Mouse (Mus musculus): ENCODE measurements around the gene Rpl36a. TPM values are rescaled to one million over a fixed set of nuclear protein-coding genes. Genes with fewer than 3 reads are reported as not detected.

The Rpl36a gene
- polyA plus RNA-seq, 1 experiment = 1,272 TPM

DNA sequence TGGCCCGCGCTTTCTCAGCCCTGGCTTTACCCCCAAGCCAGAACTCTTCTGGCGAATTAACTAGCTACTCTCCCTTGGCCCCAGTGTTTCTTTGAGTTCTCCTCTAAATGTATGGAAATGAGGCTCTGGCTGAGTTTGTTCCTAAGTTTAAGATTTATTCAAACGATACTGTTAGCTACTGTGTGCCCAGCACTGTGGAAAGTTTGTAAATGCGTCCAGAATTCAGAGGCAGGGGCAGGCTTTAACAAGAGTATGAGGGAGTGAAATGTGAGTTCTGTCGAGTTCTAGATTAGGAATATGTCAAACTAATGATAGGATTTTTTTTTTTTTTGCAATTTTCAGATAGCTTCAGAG lies 43.5 kb upstream of the Rpl36a start:
- Histone ChIP-seq H3K4me2 (ENCODE audit: low read depth) (peak overlapping the region; percentile 62), H3K4me3 (peak overlapping the region; percentile 66), H3K79me2 (ENCODE audit: control insufficient read depth, insufficient read depth) (peaks cover 24% of the 10 kb centered on the region), H3ac (ENCODE audit: control insufficient read depth, insufficient read length) (peak overlapping the region; percentile 89), H3K36me3 (ENCODE audit: control insufficient read depth, insufficient read depth) (no peaks in the 10 kb centered on the region), H3K27me3 (ENCODE audit: control insufficient read depth, insufficient read depth, insufficient read length) (no peaks in the 10 kb centered on the region)
- no peak for TF ChIP-seq TCF3 (IDR thresholded peaks at IDR 0.05; ENCODE audit: insufficient read length, low read depth)
- no peak for TF ChIP-seq SRF (IDR thresholded peaks at IDR 0.05; ENCODE audit: control insufficient read depth, insufficient read length, low read depth)
- no peak for TF ChIP-seq MYOD1 (IDR thresholded peaks at IDR 0.05; ENCODE audit: control insufficient read depth in 1 of 3, insufficient read length in 2 of 3, low read depth in 2 of 3)
- no peak for TF ChIP-seq REST (IDR thresholded peaks at IDR 0.05; ENCODE audit: insufficient read depth, insufficient read length)
- no peak for TF ChIP-seq E2F4 (IDR thresholded peaks at IDR 0.05; ENCODE audit: insufficient read depth)

- Histone ChIP-seq H3K27me3 (ENCODE audit: control insufficient read depth, insufficient read depth, insufficient read length) (no peaks in the 10 kb centered on the region), H3K4me2 (ENCODE audit: low read depth) (no peak overlapping the region), H3ac (ENCODE audit: control insufficient read depth, insufficient read length) (no peak overlapping the region), H3K4me3 (no peak overlapping the region), H3K79me2 (ENCODE audit: control insufficient read depth, insufficient read depth) (no peaks in the 10 kb centered on the region), H3K36me3 (ENCODE audit: control insufficient read depth, insufficient read depth) (no peaks in the 10 kb centered on the region)
- TF ChIP-seq TCF12 (IDR thresholded peaks at IDR 0.05; ENCODE audit: insufficient read depth, poor library complexity, severe bottlenecking) (no peak), POLR2AphosphoS2 (IDR thresholded peaks at IDR 0.05; ENCODE audit: insufficient read length, low read depth) (no peak), TCF3 (IDR thresholded peaks at IDR 0.05; ENCODE audit: insufficient read length, low read depth) (no peak), CEBPB (IDR thresholded peaks at IDR 0.05; ENCODE audit: insufficient read depth, poor library complexity, severe bottlenecking) (no peak), USF1 (IDR thresholded peaks at IDR 0.05; ENCODE audit: low read depth) (no peak), E2F4 (IDR thresholded peaks at IDR 0.05; ENCODE audit: insufficient read depth) (no peak), MAX (IDR thresholded peaks at IDR 0.05; ENCODE audit: low read depth) (no peak), POLR2A (IDR thresholded peaks at IDR 0.05; ENCODE audit: insufficient read length, low read depth) (no peak), SRF (IDR thresholded peaks at IDR 0.05; ENCODE audit: control insufficient read depth, insufficient read length, low read depth) (no peak), REST (IDR thresholded peaks at IDR 0.05; ENCODE audit: insufficient read depth, insufficient read length) (no peak), MYOD1 (IDR thresholded peaks at IDR 0.05; ENCODE audit: control insufficient read depth in 1 of 3, insufficient read length in 2 of 3, low read depth in 2 of 3) (no peak), MYOG (IDR thresholded peaks at IDR 0.05; ENCODE audit: control insufficient read depth in 1 of 3, insufficient read depth in 1 of 3, insufficient read length in 2 of 3, low read depth in 2 of 3) (no peak)
These were observed 38.1 kb upstream of the Rpl36a start for GRCm38 (mm10) chrX:134547330-134547729.

DNA sequence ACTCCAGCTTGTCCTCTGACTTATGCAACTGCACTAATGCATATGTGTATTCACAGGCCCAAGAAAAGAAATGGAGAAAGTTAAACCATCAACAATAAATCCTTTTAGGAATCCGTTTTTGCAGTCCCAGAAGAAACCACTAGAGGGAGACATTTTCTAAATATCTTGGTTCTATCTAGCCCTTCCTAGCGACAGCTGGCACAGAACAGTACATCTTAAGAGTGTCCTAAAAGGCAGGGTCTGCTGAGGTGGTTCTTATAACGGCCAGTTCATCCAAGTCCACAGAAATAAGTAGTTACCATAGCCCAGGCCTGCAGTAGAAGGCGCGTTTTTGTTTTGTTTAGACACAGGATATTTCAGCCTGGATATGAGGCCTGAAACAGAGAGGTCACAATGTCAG lies 34.6 kb upstream of the Rpl36a start:
- Histone ChIP-seq H3K27me3 (ENCODE audit: control insufficient read depth, insufficient read depth, insufficient read length) (no peaks in the 10 kb centered on the region), H3K4me2 (ENCODE audit: low read depth) (no peak overlapping the region), H3K36me3 (ENCODE audit: control insufficient read depth, insufficient read depth) (no peaks in the 10 kb centered on the region), H3K4me3 (no peak overlapping the region), H3ac (ENCODE audit: control insufficient read depth, insufficient read length) (no peak overlapping the region), H3K79me2 (ENCODE audit: control insufficient read depth, insufficient read depth) (no peaks in the 10 kb centered on the region)
- TF ChIP-seq TCF3 (IDR thresholded peaks at IDR 0.05; ENCODE audit: insufficient read length, low read depth) (no peak), E2F4 (IDR thresholded peaks at IDR 0.05; ENCODE audit: insufficient read depth) (no peak), MYOG (IDR thresholded peaks at IDR 0.05; ENCODE audit: control insufficient read depth in 1 of 3, insufficient read depth in 1 of 3, insufficient read length in 2 of 3, low read depth in 2 of 3) (no peak), CEBPB (IDR thresholded peaks at IDR 0.05; ENCODE audit: insufficient read depth, poor library complexity, severe bottlenecking) (no peak), POLR2A (IDR thresholded peaks at IDR 0.05; ENCODE audit: insufficient read length, low read depth) (no peak), MAX (IDR thresholded peaks at IDR 0.05; ENCODE audit: low read depth) (no peak), REST (IDR thresholded peaks at IDR 0.05; ENCODE audit: insufficient read depth, insufficient read length) (no peak), SRF (IDR thresholded peaks at IDR 0.05; ENCODE audit: control insufficient read depth, insufficient read length, low read depth) (no peak), POLR2AphosphoS2 (IDR thresholded peaks at IDR 0.05; ENCODE audit: insufficient read length, low read depth) (no peak)

DNA sequence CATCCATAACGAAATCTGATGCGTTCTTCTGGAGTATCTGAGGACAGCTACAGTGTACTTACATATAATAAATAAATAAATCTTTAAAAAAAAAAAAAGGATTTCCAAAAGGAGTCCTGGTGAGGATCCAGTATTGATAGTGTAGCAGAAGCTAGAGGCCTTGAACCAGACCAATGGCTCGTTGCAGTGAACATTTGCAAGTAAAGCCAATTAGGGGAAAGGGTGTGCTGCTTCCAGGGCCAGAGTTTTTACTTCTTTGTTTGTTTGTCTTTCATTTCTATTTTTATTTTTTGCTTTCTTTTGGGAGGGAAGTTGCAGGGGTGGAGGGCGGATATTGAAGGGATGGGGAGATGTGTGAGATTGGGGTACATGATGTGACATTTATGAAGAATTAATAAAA lies 32.1 kb upstream of the Rpl36a start:
- no peaks in the 10 kb centered on the region for H3K79me2 ChIP-seq (ENCODE audit: control insufficient read depth, insufficient read depth)
- no peak overlapping the region for H3ac ChIP-seq (ENCODE audit: control insufficient read depth, insufficient read length)
- TF ChIP-seq USF1 (IDR thresholded peaks at IDR 0.05; ENCODE audit: low read depth) (no peak), REST (IDR thresholded peaks at IDR 0.05; ENCODE audit: insufficient read depth, insufficient read length) (no peak), SRF (IDR thresholded peaks at IDR 0.05; ENCODE audit: control insufficient read depth, insufficient read length, low read depth) (no peak), POLR2A (IDR thresholded peaks at IDR 0.05; ENCODE audit: insufficient read length, low read depth) (no peak), TCF12 (IDR thresholded peaks at IDR 0.05; ENCODE audit: insufficient read depth, poor library complexity, severe bottlenecking) (no peak), MAX (IDR thresholded peaks at IDR 0.05; ENCODE audit: low read depth) (no peak), POLR2AphosphoS2 (IDR thresholded peaks at IDR 0.05; ENCODE audit: insufficient read length, low read depth) (no peak), TCF3 (IDR thresholded peaks at IDR 0.05; ENCODE audit: insufficient read length, low read depth) (no peak), E2F4 (IDR thresholded peaks at IDR 0.05; ENCODE audit: insufficient read depth) (no peak)
- H3K27me3 ChIP-seq (ENCODE audit: control insufficient read depth, insufficient read depth, insufficient read length) = no peaks in the 10 kb centered on the region
- no peak overlapping the region for H3K4me2 ChIP-seq (ENCODE audit: low read depth)
- no peak overlapping the region for H3K4me3 ChIP-seq
- no peaks in the 10 kb centered on the region for H3K36me3 ChIP-seq (ENCODE audit: control insufficient read depth, insufficient read depth)

- Histone ChIP-seq H3K79me2 (ENCODE audit: control insufficient read depth, insufficient read depth) (no peaks in the 10 kb centered on the region), H3K4me3 (no peak overlapping the region)
- TF ChIP-seq SRF (IDR thresholded peaks at IDR 0.05; ENCODE audit: control insufficient read depth, insufficient read length, low read depth) (no peak), CEBPB (IDR thresholded peaks at IDR 0.05; ENCODE audit: insufficient read depth, poor library complexity, severe bottlenecking) (no peak), USF1 (IDR thresholded peaks at IDR 0.05; ENCODE audit: low read depth) (no peak), TCF3 (IDR thresholded peaks at IDR 0.05; ENCODE audit: insufficient read length, low read depth) (no peak), MYOG (IDR thresholded peaks at IDR 0.05; ENCODE audit: control insufficient read depth in 1 of 3, insufficient read depth in 1 of 3, insufficient read length in 2 of 3, low read depth in 2 of 3) (no peak), REST (IDR thresholded peaks at IDR 0.05; ENCODE audit: insufficient read depth, insufficient read length) (no peak), TCF12 (IDR thresholded peaks at IDR 0.05; ENCODE audit: insufficient read depth, poor library complexity, severe bottlenecking) (no peak), POLR2AphosphoS2 (IDR thresholded peaks at IDR 0.05; ENCODE audit: insufficient read length, low read depth) (no peak), MYOD1 (IDR thresholded peaks at IDR 0.05; ENCODE audit: control insufficient read depth in 1 of 3, insufficient read length in 2 of 3, low read depth in 2 of 3) (no peak), MAX (IDR thresholded peaks at IDR 0.05; ENCODE audit: low read depth) (no peak)
These were observed 31.0 kb upstream of the Rpl36a start for GRCm38 (mm10) chrX:134554425-134554824.

More at GRCm38 (mm10) chrX:134554425-134554824, 31.0 kb upstream of the Rpl36a start:
- Histone ChIP-seq H3K36me3 (ENCODE audit: control insufficient read depth, insufficient read depth) (no peaks in the 10 kb centered on the region), H3K27me3 (ENCODE audit: control insufficient read depth, insufficient read depth, insufficient read length) (no peaks in the 10 kb centered on the region), H3K4me2 (ENCODE audit: low read depth) (no peak overlapping the region), H3ac (ENCODE audit: control insufficient read depth, insufficient read length) (no peak overlapping the region)

Measured in myocyte (in vitro differentiated cells).